Mouse (Mus musculus): ENCODE data around the gene Rapgef4. TPM values are rescaled to one million over a fixed set of nuclear protein-coding genes. Genes with fewer than 3 reads are reported as not detected.
A peak's percentile ranks its signal among the peaks of the same experiment; 100 is the strongest.

The Rapgef4 gene
- total RNA-seq (2021), result 399 and 527 TPM in 2 replicates
- long read RNA-seq, transcript Rapgef4-208 (6 exons, 694 nt), result minor isoform, 5 of 287 reads
- long read RNA-seq, transcript Rapgef4-210 (22 exons, 3,539 nt), result major isoform, 137 of 287 reads
- long read RNA-seq, partial matches to known transcripts, result 26 of 287 reads
- long read RNA-seq, other reads (novel, unspliced or antisense), result 119 of 287 reads

GRCm38 (mm10) chr2:71980771-71981342 is at the start of gene Rapgef4:
Gene Rapgef4, plus strand, starts transcription at chr2:71981240.
- DNase-seq, result peak; percentile 51

- no peak for DNase-seq
These were observed 47.0 kb upstream of the Rapgef4 start for GRCm38 (mm10) chr2:71934046-71934445.

GRCm38 (mm10) chr2:71936711-71937110 is 44.3 kb upstream of the Rapgef4 start:
- DNase-seq, result no peak

GRCm38 (mm10) chr2:71937649-71938308 is 43.3 kb upstream of the Rapgef4 start:
- DNase-seq, result no peak

GRCm38 (mm10) chr2:71938716-71939393 is 42.2 kb upstream of the Rapgef4 start:
- DNase-seq, result no peak

GRCm38 (mm10) chr2:71941005-71941720 is 39.9 kb upstream of the Rapgef4 start:
- DNase-seq, result no peak

GRCm38 (mm10) chr2:71941721-71942087 is 39.3 kb upstream of the Rapgef4 start:
- DNase-seq, result no peak

GRCm38 (mm10) chr2:71951212-71951611 is 29.8 kb upstream of the Rapgef4 start:
- no peak for DNase-seq

GRCm38 (mm10) chr2:71955637-71956036 is 25.4 kb upstream of the Rapgef4 start:
- DNase-seq, result peak; percentile 49

- DNase-seq, result no peak
These were observed 24.6 kb upstream of the Rapgef4 start for GRCm38 (mm10) chr2:71956463-71956862.

GRCm38 (mm10) chr2:71957951-71958350 is 23.1 kb upstream of the Rapgef4 start:
- DNase-seq, result no peak

- DNase-seq, result peak; percentile 20
These were observed 22.6 kb upstream of the Rapgef4 start for GRCm38 (mm10) chr2:71958393-71958792.

GRCm38 (mm10) chr2:71964216-71964615 is 16.8 kb upstream of the Rapgef4 start:
- DNase-seq, result no peak

GRCm38 (mm10) chr2:71965476-71965875 is 15.6 kb upstream of the Rapgef4 start:
- peak; percentile 68 for DNase-seq

GRCm38 (mm10) chr2:71966737-71967136 is 14.3 kb upstream of the Rapgef4 start:
- DNase-seq, result no peak

GRCm38 (mm10) chr2:71967855-71968254 is 13.2 kb upstream of the Rapgef4 start:
- DNase-seq, result no peak

- DNase-seq, result no peak
These were observed 7.4 kb upstream of the Rapgef4 start for GRCm38 (mm10) chr2:71973646-71974045.

- peak; percentile 75 for DNase-seq
These were observed 6.7 kb upstream of the Rapgef4 start for GRCm38 (mm10) chr2:71974143-71974846.

- DNase-seq, result peak; percentile 34
These were observed 1.1 kb upstream of the Rapgef4 start for GRCm38 (mm10) chr2:71979981-71980380.

- no peak for DNase-seq
These were observed 357 bp downstream of the Rapgef4 start for GRCm38 (mm10) chr2:71981343-71981851.

GRCm38 (mm10) chr2:71981896-71982295 is 856 bp downstream of the Rapgef4 start:
- DNase-seq, result no peak

Data from adrenal gland, postnatal 25 days (tissue).